Mouse (Mus musculus): ENCODE results near the gene Nudt22. TPM values are rescaled to one million over a fixed set of nuclear protein-coding genes. Genes with fewer than 3 reads are reported as not detected.

Gene Nudt22
- total RNA-seq (2023; ENCODE audit: inconsistent age) = 4.4 to 6.2 TPM (median 5.2 TPM) in 4 replicates

DNA sequence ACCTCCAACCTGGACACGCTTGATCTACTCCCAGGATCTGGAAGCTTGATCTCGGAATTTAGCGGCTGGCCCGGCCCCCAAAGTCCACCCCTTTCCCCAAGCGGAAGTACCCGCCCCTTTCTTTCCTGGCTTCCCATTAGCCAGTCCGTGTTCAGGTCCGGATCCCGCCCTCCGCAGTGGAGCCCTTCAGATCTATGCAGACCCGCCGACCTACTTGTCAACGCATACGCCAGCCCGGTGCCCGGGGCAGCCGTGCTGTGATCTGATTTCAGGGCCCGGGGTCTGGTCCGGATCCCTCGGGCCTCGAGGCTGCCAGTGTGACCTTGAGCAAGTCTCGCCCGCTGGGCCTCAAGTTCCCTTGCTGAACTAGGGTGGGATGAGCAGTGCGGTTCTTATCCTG lies at the start of gene Nudt22, which contains the start of gene Trpt1:
Gene Nudt22, minus strand, starts transcription at position 112 of the 400 bp plus-strand sequence.
Gene Trpt1, plus strand, starts transcription at position 126 of the 400 bp plus-strand sequence.

DNA sequence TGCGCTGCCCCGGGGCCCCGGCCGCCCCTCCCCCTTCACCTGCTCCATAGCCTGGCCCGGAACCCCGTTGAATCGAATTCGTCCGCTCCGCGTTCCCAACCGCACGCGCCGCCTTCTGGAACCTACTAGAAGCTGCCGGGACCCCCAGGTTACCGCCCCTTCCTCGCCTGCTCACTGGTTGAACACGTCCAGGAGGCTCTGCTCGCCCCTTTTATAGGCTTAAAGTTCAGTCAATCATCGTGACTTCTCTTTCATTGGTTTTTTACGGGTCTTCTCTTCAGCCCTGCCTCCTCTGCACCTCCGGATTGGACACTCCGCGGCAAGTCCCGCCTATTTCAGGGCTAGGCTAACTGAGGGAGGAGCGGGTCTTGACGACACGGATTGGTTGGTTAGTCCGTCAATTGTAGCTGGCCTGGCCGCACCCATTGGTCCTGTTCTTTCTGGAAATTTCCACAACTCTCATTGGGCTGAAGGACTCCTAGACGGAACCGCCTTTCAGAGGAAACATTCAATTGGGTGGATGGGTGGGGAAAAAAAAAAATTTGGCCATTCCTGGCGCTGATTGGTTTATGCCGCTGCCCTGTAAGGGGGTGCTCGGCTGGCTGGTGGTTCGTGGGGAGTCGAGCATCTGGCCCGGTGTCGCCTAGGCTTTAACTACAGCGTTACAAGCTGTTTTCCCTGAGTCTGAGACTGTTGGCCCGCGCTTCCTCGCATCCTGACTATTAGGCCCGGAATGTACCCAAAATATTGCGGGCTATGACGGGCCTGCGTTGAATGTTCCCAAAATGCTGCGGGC lies 44.1 kb upstream of the Nudt22 start, which contains the start of gene Stip1:
Gene Stip1, minus strand, starts transcription at position 127 of the 796 bp plus-strand sequence.

DNA sequence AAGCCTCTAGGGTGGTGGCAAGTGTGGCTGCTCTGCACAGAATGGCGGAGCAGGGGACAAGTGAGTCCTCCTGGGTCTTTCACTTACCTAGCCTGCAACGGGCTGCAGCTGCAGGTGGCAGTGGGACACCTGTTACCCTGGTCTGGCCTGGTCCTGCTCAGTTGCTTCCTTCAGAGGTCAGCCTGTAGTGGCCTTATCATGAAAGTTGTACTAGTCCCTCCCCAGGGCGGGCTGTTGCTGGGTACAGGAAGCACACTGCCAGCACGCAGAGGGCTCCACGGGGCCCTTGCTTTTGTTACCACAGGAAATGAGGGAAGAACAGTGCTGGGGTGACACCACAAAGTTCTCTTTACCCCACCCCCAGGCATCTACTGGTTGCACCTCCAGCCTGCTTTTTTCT lies 23.3 kb upstream of the Nudt22 start, which contains the start of gene Fermt3:
Gene Fermt3, minus strand, starts transcription at position 279 of the 400 bp plus-strand sequence.

DNA sequence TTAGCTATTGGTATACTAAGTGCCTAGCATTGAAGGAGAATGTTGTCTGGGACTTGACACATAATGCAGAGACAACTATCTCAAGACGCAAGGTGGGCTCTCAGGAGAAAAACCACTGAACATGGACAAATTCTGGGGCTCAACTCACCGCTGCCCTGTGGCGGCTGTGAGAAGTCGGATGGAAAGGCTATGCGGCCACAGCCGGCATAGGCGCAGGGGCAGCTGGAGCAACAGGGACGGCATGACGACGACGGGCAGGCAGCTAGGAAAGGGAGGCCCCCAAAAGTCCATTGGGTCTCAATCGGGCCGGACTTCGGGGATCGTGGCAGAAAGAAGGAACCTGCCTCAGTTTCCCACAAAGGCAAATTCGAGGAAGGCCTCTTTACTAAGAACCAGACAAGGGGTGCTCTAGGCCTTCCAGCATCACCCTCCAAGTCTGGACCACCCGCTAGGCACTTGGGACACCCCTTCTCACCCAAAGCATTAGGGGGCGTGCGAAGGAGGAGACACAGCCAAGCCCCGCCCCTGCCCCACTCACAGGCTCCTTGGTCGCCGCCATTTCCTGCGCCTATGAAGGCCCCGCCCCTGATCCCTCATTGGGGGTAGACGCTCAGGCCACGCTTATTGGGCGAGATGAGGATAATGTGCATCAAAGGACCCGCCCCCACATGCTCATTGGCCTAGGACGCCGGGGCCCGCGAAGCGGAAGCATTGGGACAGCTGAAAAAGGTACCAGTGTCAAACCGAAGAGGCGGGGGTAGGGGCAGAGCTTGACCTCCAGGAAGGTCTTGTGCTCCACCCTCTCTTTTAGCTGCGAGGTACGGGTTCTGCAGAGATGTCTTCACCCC lies 3.7 kb downstream of the Nudt22 start, which contains the start of gene Dnajc4:
Gene Dnajc4, minus strand, starts transcription at position 562 of the 848 bp plus-strand sequence.

DNA sequence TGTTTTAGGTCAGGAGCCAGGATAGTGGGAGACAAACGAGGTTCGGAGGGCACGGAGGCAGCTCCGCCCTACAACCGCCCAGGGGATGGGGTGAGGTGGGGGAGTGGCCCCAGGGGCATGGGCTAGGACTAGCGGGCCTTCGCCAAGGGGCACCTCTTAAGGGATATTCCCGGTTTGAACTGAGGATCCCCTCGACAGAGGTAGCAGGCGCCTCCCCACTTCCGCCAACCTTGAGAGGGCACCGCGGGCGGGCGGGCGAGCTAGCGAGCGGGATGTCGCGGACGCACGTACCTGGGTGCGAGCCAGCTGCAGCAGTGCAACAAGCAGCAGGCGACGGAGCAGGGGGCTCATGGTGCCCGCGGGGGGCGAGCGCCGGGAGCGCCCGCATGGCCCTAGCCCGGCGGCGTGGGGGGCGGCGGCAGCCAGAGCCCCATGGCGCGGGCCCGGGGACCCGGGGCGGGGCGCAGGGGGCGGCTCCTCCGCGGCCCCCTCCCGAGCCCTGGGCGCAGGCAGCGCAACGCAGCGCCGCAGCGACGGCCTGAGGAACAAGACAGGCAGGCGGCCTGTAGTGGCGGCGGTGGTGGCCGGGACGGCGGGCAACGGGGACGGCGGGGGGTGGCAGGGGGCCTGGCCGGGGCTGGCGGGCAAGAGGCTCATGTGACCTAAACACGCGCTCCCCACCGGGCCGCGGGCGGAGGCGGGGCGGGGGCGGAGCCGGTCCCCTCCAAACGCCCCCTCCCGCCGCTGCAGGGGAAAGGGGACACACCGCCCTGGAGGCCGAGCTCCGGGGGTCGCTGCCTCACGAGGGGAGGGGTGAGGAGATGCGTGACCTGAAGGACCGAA lies 8.6 kb downstream of the Nudt22 start, which contains the start of gene Vegfb:
Gene Vegfb, minus strand, starts transcription at position 591 of the 843 bp plus-strand sequence.

DNA sequence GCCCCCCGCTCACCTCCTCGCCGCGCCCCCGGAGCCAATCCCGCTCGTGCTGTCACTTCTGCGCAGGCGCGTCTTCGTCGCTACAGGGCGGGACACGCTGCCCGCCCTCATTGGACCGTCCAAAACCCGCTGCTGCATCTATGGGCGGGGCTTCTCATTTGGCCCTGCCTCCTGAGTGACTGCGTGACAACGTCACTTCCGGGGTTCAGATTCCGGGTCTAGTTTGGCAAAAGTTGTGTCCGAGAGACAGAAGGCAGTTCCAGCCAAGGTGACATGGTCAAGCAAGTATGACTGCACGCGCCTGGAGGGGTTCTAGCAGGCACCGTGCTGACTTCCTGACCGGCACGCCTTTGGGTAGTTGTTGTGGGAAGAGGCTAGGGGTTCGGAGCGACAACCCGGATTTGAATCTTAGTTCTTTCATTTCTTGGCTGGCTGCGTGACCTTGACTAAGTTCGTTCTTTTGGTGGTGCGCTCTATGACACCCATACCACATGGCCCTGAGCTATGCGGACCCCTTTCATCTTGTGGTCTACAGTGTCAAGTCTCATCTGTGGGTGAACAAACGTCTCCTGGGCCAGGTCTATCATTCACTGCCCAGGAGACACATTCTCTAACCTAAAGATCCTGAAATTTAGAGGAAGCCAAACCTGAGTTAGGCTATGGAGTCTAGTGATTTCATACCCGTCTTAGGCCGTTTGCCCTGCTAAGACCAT lies 15.4 kb downstream of the Nudt22 start, which contains the start of gene Fkbp2:
Gene Fkbp2, minus strand, starts transcription at position 121 of the 713 bp plus-strand sequence.

DNA sequence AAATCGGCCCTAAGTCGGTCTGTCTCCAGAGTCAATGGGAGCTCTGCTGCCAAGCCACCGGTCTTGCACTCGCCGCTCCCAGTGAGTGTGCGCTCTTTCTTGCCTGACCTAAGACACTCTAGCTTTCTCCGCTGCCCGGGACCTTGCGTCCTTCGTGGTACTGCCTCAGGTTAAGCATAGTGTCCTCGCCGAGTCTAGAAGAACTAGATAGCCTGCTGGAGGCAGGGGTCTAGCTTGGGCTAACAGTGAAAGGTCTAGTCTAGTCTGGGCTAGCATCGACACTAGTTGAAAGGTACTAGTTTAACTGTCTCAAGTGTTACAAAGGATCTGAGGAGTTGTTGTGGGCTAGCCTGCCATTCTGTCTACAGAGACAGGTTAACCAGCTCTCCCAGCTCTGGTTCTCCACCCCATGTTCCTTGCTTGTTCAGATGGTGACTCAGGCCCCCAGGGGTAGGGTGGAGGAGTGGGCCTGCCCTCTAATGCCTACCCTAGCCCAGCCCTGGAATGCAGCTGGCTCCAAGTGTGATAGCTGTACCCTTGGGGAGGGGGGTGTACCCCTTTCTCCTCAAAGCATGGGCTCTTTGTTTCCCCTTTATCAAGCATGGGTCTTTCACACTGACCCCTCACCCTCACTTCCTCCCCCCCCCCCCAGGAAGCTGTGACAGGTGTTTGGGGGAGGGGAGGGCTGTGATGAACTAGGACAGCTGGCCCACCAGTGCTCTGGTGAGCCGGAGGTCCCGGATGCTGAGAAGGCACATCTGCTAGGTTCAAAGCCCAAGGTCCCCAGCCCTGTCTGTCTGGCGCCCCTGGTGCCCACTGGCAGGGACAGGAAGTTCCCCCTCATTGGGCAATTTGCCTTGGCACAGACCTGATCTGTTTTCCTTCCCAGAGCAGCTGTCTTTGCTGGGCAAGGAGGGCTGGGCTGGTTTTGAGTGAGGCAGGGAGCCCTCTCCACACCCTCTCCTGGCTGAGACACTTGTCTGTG lies 20.1 kb downstream of the Nudt22 start, which contains the start of gene Plcb3:
Gene Plcb3, minus strand, starts transcription at position 934 of the 985 bp plus-strand sequence.

DNA sequence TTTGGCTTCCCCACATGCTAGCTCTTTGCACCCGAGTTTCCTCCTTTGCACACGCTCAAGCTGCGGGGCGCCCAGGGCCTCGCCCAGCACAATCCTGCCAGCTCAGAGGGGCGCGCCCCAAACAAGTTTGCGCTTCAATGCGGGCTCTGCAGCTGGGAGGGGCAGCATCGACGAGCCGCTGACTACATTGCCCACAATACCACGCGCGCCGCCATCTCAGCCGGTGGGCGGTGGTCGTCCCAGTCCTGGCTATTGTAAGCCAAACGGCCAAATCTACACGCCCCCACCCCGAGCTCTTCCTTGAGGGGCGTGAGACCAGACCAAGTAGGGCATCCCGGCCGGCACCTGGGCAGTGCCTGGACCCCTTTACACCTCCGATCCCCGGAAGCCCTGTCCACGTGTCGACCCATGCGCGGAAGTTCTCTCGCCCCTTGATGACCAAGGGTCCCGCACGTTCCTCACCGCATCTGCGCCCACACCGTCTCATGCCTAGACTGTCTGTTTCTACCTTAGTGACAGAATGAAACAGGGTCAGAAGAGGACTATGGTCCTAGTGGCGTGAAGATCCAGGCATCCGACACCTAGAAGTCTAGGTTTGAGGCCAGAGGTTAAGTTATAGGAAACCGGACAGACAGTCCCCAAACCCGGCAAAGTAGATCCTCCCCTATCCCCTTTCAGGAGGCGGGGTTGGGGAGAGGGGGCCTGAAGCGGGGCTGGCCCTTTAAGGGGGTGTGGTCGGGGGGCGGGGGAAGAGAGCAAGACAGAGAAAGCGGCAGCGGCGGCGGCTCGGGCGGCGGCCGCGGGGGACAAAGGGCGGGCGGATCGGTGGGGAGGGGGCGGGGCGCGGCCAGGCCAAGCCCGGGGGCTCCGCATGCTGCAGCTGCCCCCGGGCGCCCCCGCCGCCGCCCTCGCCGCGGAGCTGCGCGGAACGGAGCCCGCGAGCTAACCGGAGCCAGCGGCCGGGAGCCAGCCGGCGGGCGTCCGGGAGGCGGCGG lies 21.4 kb downstream of the Nudt22 start, which contains the start of gene Ppp1r14b:
Gene Ppp1r14b, plus strand, starts transcription at position 758 of the 995 bp plus-strand sequence.

Other genes starting within 250 kb of the Nudt22 start
- gene Rps6ka4, start 155.5 kb downstream of the Nudt22 start, total RNA-seq (2023; ENCODE audit: inconsistent age) = 28.2 to 41.0 TPM (median 33.2 TPM) in 4 replicates
- gene Ccdc88b, start 137.9 kb downstream of the Nudt22 start, total RNA-seq (2023; ENCODE audit: inconsistent age) = 29.9 to 32.9 TPM (median 31.6 TPM) in 4 replicates
- 150 to 159 TPM (median 153 TPM) in 4 replicates for gene Trmt112, start 86.4 kb downstream of the Nudt22 start, total RNA-seq (2023; ENCODE audit: inconsistent age)
- 86.0 to 104 TPM (median 92.9 TPM) in 4 replicates for gene Prdx5, start 86.0 kb downstream of the Nudt22 start, total RNA-seq (2023; ENCODE audit: inconsistent age)
- 55.4 to 59.7 TPM (median 56.1 TPM) in 4 replicates for gene Esrra, start 74.3 kb downstream of the Nudt22 start, total RNA-seq (2023; ENCODE audit: inconsistent age)
- gene Catsperz, start 70.7 kb downstream of the Nudt22 start, total RNA-seq (2023; ENCODE audit: inconsistent age) = not detected in 4 replicates
- gene Kcnk4, start 61.6 kb downstream of the Nudt22 start, total RNA-seq (2023; ENCODE audit: inconsistent age) = not detected in 4 replicates
- 10.7 to 16.5 TPM (median 14.1 TPM) in 4 replicates for gene Bad, start 54.3 kb downstream of the Nudt22 start, total RNA-seq (2023; ENCODE audit: inconsistent age)
- gene Gpr137, start 53.6 kb downstream of the Nudt22 start, total RNA-seq (2023; ENCODE audit: inconsistent age) = 20.3 to 22.9 TPM (median 21.1 TPM) in 4 replicates
- gene Ppp1r14b, start 21.1 kb downstream of the Nudt22 start, total RNA-seq (2023; ENCODE audit: inconsistent age) = 89.5 to 93.5 TPM (median 90.6 TPM) in 4 replicates
- gene Plcb3, start 19.6 kb downstream of the Nudt22 start, total RNA-seq (2023; ENCODE audit: inconsistent age) = 13.5 to 15.8 TPM (median 15.0 TPM) in 4 replicates
- gene Fkbp2, start 15.6 kb downstream of the Nudt22 start, total RNA-seq (2023; ENCODE audit: inconsistent age) = 27.8 to 34.0 TPM (median 30.5 TPM) in 4 replicates
- gene Vegfb, start 8.5 kb downstream of the Nudt22 start, total RNA-seq (2023; ENCODE audit: inconsistent age) = 15.4 to 19.4 TPM (median 17.7 TPM) in 4 replicates
- gene Dnajc4, start 3.5 kb downstream of the Nudt22 start, total RNA-seq (2023; ENCODE audit: inconsistent age) = 23.7 to 27.8 TPM (median 26.5 TPM) in 4 replicates
- 4.5 to 6.6 TPM (median 5.6 TPM) in 4 replicates for gene Trpt1, start within 50 bp of the Nudt22 start, total RNA-seq (2023; ENCODE audit: inconsistent age)
- 167 to 182 TPM (median 174 TPM) in 4 replicates for gene Fermt3, start 23.4 kb upstream of the Nudt22 start, total RNA-seq (2023; ENCODE audit: inconsistent age)
- gene Stip1, start 43.9 kb upstream of the Nudt22 start, total RNA-seq (2023; ENCODE audit: inconsistent age) = 98.7 to 127 TPM (median 113 TPM) in 4 replicates
- gene Macrod1, start 60.7 kb upstream of the Nudt22 start, total RNA-seq (2023; ENCODE audit: inconsistent age) = 6.5 to 7.3 TPM (median 7.1 TPM) in 4 replicates
- gene Flrt1, start 109.6 kb upstream of the Nudt22 start, total RNA-seq (2023; ENCODE audit: inconsistent age) = 0.12 to 0.16 TPM in 2 of 4 replicates, not detected in the others
- gene Otub1, start 210.2 kb upstream of the Nudt22 start, total RNA-seq (2023; ENCODE audit: inconsistent age) = 132 to 142 TPM (median 137 TPM) in 4 replicates
- 302 to 334 TPM (median 313 TPM) in 4 replicates for gene Cox8a, start 221.5 kb upstream of the Nudt22 start, total RNA-seq (2023; ENCODE audit: inconsistent age)
- gene Naa40, start 245.1 kb upstream of the Nudt22 start, total RNA-seq (2023; ENCODE audit: inconsistent age) = 55.8 to 56.6 TPM (median 56.2 TPM) in 4 replicates